Mouse (Mus musculus) cerebellum, adult (tissue): ENCODE data around the gene Lbr.

Experiments used
- ATAC-seq: cut with Nextera tagmentation; 2 replicates; pipeline ENCODE4 v1.9.2; 2017; ENCODE audit warnings: mild to moderate bottlenecking, moderate library complexity, mixed read lengths; ENCODE audit not compliant: insufficient number of reproducible peaks, low FRiP score, low TSS enrichment

Lbr gene

DNA sequence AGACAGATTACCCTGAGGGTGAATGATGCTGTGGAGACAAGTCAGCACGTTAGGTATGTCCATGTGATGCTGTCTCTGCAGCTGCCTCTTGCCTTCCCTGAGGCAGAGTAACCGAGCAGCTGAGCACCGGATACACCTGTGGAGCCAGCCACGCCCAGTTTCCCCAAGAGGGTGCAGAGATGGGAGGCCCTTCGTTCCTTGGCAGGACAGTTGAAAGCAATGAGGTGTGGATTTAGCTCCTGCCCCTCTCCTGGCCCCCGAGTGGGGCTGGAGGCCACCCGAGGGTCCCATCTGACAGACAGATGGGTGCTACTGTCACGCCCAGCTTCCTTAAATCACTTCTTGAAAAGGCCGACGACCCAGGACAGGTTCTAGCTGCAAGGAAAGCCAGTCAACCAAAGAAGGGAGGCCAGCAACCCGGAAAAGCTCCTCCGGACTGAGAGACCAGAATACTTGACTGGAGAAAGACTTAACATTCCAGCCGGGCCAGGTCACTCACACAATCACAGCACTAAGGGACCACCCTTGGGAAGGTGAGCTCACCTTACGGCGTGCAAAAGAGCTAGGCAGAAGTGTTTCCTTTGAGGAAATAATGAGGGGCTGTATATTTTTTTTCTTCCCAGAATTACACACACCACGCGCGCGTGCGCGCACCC lies 10.4 kb upstream of the Lbr start:
- ATAC-seq, result no peak

DNA sequence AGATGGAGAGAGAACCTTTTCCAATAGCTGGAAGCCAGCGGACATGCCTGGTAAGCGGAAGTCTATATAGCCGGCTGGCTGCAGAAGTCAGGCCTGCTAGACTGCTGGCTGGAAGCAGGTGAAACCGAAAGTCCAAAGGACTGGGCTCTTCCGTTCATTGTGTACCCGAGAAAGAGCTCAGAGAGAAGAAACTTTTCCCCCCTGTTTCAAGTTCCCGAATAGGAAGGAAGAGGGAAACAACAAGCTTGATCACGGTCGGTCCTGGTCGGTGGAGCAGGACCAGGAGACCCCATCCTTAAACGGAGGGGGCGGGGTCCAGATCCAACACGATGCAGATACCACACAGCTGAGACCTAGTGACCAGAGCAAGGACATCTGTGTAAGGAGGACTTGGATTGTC lies 9.6 kb upstream of the Lbr start:
- no peak for ATAC-seq

DNA sequence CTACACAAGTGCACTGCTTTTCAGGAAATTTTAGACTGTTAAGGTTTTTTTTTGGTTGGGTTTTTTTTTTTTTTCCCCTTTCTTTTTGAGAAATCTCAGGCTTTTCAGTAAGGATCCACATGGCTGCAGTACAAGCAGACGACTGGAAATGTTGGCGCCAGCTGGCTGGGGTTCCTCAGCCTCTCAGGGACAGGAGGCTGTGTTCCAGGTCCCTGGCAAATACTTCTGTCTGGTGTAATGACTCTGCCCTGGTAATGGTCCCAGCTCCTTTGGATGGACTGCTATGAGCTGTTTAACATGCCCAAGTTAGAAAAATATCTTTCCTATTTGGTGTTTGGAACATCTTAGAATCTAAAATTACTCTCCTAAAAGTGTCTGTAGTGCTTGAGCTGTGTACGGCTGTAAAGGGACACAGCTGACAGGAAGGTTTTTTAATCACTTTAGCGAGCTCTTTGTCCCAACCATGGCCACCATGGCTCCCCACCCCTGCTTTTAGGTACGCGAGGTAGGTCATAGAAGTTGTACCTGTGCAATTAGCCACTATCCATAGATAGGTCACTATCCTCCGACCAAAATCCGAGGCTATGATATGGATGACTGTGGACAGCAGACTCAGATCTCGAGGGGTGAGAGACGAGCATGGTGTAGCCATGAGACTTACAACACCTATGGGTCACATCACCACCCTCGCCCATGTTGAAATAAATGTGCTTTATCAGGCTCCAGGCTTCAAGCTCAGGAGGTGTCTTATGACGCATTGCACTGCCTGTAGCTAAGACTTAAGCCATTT lies 8.9 kb upstream of the Lbr start:
- no peak for ATAC-seq

DNA sequence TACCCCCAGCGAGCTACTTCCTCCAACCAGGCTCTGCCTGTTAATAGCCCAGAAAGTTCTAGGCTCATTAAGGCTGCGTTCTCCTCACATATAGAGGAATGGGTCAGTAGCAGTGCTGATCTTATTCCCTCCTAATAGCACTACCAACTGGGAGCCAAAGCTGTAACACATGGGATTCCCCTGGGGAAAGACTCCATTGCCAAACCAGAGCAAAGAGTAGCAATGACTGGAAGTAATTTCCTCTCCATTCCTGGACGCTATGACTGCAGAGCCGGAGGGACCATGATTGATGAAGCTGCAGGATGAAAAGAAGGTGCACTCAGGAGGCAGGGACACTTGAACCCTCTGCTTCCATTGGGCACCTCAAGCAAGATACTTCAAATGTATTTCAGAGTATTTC lies 7.6 kb upstream of the Lbr start:
- ATAC-seq, result no peak

DNA sequence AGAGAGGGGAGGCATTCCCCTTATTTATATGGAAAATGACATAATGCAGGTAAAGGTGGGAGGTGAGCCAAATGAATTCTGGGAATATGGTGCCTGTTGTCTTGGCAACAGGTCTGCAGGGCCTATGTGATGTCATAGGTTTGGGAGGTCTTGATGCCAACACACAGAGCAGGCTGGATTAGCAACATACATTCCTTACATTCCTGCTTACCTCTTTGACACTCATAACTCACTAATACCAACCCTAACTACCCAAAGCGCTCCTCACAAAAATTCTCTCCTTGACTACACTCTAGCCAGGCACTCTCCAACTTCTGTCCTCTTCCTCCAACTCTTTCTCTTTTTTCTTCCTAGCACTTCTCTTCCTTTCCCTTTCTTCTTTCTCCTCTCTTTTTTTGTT lies 5.4 kb upstream of the Lbr start:
- ATAC-seq, result no peak

DNA sequence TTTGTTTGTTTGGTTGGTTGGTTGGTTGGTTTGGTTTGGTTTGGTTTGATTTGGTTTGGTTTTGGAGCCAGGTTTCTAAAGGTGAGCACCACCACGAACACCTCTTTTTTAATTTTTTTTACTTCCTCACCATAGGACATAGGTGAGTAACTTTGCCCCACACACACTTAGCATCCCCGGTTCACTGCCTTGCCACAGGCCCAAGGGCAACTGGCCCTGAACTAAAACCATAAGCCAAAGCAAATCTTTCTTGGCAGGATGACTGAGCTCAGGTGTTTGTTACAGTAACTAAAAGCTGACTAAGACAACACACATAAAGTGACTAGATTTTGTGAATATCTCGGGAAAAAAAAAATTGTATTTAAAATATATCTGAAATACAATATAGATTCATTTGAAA lies 4.5 kb upstream of the Lbr start:
- ATAC-seq, result no peak

DNA sequence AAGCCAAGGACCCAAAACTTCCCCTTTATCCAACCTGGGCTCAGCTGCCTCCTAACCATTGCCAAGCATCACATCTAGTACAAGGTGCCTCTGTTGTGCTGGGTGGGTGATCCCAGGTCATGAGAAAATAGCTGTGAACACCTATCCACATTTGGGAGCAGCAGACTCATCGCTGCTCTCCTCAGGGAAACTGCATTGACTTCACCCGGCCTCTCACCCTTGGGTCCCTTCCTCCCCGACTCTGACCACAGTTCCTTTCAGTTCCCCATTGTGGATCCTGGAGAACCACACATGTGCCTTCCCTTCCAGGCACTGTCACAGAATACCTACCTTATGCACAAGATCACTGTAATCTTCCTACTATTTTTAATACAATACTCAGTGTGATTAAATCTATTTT lies 2.9 kb upstream of the Lbr start:
- ATAC-seq, result no peak

DNA sequence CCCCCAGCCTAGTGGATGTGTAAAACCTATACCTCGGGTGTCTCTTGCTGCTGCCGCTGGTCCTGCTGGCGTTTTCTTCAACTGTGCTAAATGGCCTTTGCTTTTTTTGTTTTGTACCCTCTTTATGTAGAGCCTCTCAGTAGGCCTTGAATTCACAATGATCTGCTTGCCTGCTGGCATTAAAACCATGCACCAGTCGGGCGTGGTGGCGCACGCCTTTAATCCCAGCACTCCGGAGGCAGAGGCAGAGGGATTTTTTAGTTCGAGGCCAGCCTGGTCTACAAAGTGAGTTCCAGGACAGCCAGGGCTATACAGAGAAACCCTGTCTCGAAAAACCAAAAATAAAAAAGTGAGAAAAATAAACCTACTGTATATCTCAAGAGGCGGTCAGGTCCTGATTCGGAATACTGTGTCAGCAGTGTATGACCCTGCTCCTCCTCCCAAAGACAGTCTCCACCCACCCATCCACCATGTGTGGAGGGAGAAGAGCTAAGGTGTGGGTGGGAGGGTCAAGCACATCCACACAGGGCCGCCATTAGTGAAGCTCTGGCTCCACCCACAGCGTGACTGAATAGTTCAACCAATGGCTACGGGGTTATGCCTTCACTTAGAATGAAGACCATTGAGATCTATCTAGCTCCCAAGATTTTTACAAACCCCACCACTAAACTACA lies 2.2 kb upstream of the Lbr start:
- no peak for ATAC-seq

DNA sequence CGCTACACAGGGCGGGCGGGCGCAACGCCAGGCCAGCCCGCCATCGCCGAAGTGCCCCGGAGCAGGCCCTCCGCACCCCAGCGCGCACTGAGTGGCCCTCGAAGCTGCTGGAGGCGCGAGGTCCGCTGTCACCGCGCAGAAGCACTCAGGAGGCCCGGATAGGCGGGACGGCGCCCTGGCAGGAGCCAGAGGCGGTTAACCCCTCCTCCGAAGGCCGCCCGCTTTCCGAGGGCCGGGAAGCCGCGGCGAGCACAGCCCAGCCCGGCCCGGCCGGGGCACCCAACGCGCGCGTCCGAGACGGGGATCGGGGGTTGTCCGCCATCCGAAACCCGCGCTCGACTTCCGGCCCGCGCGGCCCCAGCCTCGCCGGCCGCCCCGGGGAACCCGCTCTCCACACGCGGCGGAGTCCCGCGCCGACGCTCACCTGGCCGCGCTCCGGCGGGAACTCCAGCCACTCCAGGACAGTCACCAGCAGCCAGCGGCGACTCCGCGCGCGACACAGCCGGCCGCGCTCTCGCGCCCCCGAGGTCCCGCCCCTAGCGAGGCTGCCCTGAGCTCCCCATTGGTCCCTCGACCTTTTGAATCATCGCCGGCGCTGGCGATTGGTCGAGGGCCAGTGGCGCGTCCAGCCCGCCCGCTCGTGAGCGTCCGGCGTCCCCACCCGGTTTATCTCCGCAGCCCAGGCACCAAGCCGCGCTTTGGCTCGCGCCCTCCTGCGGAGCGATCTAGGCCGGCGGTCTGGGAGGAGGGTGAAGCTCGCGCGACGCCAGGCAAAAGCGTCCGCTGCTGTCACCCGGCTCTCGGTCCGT lies 778 bp downstream of the Lbr start:
- peak; percentile 94 for ATAC-seq

DNA sequence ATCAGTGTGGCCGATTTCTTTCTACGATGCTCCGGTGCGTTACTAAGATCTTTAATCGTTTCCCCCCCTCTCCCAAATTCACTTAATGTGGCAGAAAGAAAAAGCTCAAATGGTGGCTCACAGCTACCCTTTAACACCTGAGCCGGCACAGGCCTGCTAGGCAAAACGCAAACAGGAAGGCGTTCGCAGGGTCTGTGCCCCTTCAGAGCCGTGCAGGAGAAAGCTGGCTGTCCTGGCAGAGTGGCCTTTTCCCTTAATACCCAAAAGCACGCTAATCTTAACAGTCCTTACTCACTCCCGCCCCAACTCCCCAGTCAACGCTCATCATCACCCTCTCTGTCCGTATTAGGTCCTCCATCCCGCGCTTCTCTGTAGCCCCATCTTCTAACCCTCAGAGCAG lies 1.4 kb downstream of the Lbr start:
- no peak; the same call in 1 of the 2 replicates for ATAC-seq

DNA sequence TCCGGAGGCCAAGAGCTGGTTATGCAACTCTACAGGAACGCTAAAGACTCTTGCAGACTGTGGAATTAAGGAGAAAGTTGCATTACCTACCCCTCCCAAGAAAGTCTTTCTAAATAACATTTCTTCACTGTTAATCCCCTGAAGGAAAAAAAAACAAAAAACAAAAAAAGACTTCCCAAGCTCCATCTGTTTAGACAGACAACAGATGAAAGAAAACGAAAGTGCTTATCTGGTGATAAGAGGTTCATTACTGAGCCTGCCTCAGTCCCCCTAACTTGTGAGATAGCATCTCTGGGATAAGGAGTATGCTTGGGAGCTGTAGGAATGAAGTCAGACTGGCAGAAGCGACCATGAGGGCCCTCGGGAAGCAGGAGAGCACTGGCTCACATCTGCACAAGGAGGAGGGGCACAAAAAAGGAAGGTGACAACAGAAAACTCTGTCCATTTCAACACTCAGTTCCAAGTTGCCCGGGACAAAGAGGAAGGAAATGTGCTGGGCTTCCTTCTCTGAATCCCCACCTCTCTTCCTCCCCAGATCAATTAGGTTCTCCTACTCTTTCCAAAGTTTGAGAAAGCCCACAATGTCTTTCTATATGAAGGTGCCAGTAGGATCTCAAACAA lies 3.0 kb downstream of the Lbr start:
- no peak for ATAC-seq

DNA sequence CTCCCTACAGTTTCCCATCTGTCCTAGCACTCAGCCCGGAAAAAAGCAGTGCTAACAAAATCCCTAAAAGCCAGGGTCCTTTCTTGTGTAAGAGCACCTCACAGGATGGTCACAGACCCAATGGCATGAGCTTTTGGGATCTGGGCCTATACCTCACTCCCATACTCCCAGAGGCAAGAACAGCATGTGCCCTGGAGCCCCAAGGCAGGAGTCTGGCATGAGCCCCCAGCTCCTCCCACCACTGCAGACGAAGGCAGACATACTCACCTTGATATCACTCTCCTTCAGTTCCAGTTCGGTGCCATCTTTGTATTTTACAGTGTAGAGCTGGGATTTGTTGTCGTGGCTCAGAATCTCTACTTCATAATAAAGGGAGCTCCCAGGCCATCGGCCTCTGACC lies 4.7 kb downstream of the Lbr start:
- ATAC-seq, result no peak

DNA sequence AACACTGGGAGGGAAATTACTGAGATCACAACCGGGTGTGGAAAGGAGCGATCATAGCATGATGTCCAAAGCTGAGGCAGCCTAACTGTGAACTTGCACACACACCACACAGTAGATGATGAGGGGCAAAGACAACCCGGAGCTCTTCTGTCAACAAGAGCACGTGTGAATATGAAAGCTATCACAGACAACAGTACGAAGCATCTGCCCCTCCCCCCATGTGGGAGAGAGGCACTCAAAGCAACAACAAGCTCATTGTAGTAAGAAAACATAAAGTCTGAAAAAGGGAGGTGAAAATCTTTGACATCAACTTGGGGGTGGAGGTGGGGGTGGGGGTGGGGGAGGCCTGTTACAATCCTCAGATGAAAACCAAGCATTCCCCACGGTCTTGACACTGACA lies 9.7 kb downstream of the Lbr start:
- peak; percentile 23; the same call in 1 of the 2 replicates for ATAC-seq

DNA sequence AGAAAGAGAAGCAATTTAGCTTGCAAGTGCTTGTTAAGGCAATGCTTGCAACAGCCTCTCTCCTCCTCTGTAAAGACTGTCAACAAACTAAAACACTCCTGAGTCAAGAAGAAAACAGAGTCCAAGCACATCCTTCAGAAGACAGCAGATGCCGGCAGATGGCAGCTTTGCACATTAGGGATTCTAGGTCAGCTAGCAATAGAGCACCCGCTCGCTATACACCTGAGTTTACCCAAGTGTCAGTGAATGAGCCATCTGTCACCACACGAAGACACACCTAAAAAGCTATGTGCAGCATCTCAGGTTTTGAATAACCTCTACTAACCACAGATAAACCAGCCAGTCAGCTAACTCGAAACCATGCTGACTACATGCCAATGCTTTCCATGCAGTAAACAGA lies 10.1 kb downstream of the Lbr start:
- ATAC-seq, result peak; percentile 81

DNA sequence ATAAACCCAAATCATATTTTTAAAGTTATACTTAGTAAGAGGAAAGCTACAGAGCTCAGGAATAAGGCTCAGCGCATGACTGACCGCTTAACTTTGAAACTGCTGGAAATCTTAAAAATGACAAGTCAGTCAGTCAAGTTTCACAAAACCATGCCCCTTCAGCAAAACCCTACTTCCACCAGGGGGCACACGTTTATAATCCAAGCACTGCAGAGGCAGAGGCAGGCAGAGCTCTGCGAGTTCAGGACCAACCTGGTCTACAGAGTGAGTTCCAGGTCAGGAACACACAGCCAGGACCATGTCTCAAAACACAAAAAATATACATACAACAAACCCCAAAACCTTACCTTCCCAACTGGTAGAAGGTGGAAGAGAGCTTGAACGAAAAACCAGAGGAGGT lies 14.5 kb downstream of the Lbr start:
- ATAC-seq, result no peak

DNA sequence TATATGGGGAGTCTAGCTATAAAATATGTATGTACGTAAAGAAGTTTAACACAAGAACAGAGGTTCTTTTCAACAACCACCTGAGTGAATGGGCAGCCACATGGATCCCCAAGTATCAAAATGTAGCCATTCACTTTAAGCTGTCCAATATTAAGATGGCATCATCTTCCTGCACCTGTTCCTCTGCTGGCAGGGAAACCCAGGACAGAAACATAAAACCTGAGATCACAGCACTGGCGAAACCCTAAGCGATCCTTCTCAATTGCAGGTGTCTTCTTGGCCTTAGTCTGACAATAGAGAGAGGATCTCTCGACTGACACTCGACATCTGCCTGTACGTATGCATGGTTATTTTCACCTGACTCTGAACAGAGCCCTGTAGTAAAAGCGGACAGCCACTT lies 16.1 kb downstream of the Lbr start:
- no peak for ATAC-seq

DNA sequence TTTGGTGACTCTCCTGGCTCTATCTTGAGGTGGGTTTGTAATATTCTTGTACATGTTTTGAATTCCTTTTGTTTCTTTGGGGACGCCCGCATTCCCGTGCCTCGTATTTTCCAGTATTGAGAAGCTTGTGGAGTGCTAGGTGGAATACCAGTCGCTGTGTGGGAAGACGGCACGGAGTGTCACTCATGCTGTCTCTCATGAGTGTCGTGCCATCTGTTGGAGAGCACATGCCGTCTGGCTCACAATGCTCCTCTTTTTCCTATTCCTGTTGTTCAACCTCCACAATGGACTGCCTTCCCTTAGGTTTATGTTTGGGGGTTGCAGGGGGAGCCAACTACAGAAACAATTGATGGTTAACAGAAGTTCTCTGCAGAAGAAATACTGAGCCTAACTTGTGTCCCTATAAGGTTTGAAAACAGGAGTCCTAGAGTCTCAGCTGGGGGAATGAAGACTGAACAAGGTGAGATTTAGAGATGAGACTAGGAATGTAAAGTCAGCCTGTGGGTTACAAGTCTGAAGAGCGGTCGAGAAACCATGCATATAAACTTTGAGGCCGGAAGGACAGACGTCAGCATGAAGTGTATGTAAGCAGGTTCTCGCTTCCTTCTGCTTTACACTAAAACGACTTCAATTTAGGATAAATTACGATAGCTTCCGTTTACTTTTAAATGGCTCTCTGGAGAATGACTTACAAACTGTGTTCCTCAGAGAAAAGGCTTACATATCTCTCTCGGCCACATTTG lies 31.2 kb downstream of the Lbr start:
- ATAC-seq, result no peak

DNA sequence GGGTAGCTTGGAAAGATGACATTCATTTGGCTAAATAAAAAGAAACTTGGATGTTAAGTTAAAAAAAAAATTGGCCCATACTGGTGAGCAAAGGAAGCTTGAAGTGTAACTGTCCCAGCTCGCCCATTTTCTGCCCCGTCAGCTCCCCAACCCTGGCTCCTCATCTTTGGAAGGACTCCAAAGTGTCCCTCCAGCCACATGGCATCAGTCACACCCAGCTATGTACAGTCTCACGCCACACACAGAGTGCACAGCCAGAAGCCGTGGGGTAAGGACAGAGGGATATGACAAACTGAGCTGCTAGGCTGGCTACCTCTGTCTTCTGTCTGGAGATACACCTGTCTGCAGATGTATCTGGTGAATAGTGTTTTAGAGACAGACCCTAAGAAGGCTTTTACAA lies 42.2 kb downstream of the Lbr start:
- ATAC-seq, result no peak

DNA sequence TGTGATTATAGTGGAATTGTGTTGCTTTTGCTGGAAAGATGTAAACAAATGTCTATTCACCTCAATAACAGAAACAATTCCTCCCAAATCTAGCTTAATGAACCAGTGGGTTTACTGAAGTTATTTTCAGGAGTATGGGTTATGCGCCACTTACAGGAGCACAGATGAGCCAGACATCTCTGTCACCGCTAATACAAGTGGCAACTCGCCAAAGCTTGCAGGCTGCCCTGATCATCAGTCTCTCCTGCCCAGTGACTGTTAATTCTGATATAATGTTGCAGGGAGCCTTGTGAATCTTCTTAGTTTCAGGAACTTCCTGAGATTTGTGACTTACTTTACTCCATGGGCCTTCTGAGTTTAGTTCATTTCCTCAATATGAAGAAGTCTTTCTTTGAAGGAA lies 42.9 kb downstream of the Lbr start:
- ATAC-seq, result no peak

DNA sequence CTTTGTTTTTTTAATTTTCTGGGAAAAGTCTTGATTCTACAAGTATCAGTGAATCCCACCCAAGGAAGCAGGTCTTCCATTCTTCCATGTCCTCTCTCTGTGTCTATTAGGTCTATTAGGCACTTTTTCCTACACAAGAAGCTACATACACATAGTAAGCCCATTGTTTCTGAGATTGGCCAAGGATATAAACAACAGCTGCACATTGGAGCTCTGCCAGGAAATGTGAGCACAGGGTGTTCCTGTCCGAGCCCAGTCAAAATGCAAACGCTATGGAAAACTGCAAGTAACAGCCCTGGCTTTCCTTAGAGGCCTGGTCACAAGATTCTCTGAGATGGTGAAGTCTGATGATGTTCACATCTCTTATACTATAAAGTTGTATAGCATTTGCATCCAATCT lies 49.3 kb downstream of the Lbr start:
- no peak for ATAC-seq
